Mouse (Mus musculus): ENCODE measurements around the gene Map4k2. TPM values are rescaled to one million over a fixed set of nuclear protein-coding genes. Genes with fewer than 3 reads are reported as not detected.

Gene Map4k2
- polyA plus RNA-seq, 2 experiments from 2014 or later = 82.0 to 116 TPM

GRCm38 (mm10) chr19:6347615-6348014 lies 6.7 kb downstream of the Map4k2 start:
- ATAC-seq = no peak

DNA sequence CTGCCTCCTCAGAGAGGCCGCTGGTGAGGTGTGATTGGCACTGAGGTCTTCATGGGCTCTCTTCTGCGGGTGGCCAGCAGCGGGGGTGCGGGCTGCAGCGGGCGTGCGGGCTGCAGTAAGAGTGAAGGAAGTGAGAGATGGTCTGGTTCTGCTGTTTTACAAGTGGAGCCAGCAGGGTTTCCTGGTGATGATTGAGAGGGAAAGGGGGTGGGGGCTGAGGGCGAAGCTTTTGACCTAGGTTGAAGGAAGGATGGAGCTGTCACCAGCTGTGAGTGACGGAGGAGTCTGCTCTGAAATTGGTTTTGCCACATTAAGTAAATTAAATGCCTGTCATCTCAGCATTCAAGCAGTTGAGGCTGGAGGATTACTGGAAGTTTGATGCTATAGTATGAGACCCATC lies 7.8 kb downstream of the Map4k2 start:
- ATAC-seq = no peak

GRCm38 (mm10) chr19:6349215-6349983 lies 8.5 kb downstream of the Map4k2 start:
- ATAC-seq = no peak

DNA sequence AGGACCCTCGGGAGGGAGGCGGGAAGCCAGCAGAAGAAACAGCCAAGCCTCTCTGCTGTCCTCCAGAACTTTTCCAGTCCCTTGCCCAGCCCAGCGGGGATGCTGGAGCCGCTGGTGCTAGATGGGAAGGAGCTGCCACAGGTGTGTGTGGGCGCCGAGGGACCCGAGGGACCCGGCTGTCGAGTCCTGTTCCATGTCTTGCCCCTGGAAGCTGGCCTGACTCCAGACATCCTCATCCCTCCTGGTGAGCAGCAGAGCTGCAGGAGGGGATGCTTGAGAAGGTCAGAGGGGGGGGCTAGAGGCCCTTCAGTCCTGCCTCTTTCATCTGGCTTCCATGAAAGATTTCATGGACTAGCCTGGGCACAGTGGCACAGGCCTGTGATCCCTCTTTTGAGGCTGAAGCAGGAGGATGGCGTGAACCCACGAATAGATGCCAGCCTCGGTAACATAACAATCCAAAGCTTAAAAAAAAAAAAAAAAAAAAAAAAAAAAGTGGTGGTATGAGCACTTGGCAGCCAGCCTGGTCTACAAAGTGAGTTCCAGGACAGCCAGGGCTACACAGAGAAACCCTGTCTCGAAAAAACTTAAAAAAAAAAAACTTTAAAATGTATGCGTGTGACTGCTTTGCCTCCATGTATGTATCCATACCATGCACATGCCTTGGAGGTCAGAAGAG lies 10.6 kb downstream of the Map4k2 start:
- ATAC-seq = no peak

- ATAC-seq = no peak
Measured at GRCm38 (mm10) chr19:6352107-6352505, 11.2 kb downstream of the Map4k2 start.

DNA sequence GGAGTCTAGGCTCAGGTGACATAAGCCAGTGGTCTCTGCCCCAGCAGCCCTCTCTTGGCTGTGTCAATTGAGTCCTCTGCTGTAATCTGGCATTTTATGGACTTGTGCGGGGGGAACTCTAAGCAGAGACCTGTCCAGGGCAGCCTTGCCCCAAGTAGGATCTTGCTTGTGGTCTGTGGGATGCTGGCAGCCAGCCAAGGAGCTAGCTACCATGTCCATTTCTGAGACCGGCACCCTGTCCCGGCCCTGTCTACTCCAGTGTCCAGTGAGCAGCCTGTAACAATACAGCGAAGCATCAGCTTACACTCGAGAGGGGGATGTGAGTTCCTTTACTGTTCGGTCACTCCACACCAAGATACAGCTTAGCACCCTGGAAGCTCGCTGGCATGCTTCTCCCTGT lies 13.1 kb downstream of the Map4k2 start:
- no peak for ATAC-seq

DNA sequence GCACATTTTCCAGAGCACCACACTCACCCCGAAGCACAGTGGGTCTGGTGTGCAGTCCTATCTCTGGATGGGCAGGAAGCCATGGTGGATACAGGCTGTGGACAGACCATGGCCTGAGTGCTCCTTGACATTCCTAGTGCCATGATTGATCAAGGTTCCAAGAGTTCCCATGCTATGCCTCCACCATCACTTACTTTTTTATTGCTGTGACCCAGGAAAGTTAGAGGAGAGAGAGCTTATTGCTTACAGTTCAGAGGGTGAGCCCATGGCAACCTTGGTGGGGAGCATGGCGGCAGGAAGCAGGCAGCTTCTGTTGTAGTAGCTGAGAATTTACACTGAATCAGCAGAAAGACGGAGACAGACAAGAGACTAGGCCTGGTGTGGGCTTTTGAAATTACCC lies 20.4 kb downstream of the Map4k2 start:
- no peak for ATAC-seq

DNA sequence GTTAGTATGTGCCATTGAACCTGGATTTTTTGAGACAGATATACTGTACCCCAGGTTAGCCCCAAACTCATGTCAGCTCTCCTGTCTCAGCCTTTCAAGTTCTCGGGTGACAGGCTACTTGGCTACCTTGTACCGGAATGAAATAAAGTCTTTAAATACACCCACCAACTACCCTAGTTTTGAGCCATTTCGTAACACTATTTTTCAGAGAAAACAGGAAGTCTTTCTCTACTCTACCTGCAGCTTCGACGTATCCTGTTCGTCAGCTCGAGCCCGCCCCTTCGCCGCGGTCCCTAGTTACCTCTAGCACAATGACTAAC lies 22.1 kb downstream of the Map4k2 start:
- peak; percentile 74 for ATAC-seq

GRCm38 (mm10) chr19:6363411-6364240 lies 22.7 kb downstream of the Map4k2 start, which contains the start of gene Sf1:
Sf1 (plus strand) TSS chr19:6363690.
- peak; percentile 85 for ATAC-seq

DNA sequence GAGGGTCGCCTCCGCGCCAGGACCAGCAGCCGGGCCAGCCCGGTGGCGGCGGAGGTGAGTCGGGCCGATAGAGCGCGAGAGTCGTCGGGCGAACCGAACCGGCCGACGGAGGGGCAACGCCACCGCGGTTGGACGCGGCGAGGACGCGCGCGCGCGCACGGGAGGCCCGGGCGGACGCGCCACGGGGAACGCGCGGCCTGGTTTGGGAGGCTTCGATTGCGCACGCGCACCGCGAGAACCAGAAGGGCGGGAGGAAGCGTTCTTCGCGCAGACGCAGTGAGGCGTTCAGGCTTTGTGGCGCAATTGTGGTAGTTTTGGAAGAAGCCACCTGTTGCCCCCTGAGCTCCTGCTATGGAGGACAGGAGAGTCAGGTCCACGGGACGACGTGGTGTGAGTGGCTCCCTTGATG lies 23.4 kb downstream of the Map4k2 start:
- no peak for ATAC-seq

GRCm38 (mm10) chr19:6364842-6365241 lies 23.9 kb downstream of the Map4k2 start:
- ATAC-seq = no peak

DNA sequence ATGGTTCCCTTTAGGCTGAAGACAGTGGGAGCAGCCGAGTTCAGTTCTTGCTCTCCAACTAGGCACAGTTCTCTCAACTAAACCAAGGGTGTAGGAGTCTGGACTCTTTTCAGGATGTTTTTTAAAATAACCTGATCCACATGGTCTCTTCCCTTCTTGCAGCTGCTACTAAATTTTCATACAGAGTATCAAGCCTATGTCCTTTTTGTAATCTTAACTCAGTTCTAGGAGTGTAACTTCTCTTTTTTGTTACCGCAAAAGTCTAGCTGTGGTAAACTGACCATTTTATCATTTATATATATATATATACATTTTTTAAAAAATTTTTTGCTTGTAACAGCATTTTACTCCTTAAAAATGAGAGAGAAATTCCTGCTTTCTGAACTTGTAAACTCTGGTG lies 29.2 kb downstream of the Map4k2 start:
- ATAC-seq = no peak

DNA sequence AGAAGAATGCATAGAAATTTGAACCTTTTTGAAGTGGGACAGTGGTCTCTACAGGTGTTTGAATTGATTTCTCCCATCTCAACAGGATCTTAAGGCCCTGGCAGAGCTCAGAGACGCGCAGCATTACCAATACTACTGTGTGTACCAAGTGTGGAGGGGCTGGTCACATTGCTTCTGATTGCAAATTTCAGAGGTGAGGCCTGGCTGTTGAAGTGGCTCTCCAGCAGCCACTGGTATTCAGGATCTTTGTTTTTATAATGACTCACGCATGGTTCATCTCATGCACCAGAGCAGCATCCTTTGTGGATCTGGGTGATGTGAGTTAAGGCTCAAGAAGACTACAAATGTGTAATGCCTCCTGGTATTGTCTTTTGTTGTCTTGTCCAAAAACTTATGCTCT lies 31.5 kb downstream of the Map4k2 start:
- ATAC-seq = no peak

DNA sequence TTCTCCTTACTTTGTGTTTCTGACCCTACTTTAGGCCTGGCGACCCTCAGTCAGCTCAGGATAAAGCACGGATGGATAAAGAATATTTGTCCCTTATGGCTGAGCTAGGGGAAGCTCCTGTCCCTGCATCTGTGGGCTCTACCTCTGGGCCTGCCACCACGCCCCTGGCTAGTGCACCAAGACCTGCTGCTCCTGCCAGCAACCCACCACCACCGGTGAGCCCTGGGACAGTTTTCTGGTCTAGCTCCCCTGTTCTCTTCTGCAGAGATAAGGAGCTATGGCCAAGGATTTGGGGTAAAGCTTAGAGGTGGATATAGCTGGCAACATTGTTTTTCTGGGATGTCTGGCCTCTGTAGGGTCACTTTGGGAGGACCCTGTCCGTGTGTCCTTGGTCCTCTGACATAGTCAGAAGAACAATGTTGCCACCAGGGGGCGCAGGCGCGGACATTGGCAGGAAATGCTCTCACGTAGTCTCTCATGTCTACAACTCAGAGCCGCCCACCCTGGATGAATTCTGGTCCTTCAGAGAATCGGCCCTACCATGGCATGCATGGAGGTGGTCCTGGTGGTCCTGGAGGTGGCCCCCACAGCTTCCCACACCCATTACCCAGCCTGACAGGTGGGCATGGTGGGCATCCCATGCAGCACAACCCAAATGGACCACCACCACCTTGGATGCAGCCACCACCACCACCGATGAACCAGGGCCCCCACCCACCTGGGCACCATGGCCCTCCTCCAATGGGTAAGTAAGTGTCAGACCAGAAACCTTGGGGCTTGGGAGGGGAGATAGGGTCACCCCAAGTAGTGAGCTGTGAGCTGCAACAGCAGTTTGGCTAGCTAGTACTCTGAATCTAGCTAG lies 32.8 kb downstream of the Map4k2 start:
- ATAC-seq = peak; percentile 28

DNA sequence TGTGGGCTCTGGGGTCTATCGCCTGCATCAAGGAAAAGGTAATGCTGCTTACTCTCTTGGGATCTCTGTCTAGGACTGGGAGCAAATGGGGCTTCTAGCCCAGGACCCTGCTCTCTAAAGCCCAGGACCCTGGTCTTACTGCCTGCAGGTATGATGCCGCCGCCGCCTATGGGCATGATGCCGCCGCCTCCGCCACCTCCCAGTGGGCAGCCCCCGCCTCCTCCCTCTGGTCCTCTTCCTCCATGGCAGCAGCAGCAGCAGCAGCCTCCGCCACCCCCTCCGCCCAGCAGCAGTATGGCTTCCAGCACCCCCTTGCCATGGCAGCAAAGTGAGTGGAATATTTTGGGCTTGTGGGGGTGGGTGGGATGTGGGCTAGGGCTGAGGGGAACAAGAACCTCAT lies 33.6 kb downstream of the Map4k2 start:
- ATAC-seq = no peak

GRCm38 (mm10) chr19:6375423-6376254 lies 34.7 kb downstream of the Map4k2 start:
- no peak for ATAC-seq

DNA sequence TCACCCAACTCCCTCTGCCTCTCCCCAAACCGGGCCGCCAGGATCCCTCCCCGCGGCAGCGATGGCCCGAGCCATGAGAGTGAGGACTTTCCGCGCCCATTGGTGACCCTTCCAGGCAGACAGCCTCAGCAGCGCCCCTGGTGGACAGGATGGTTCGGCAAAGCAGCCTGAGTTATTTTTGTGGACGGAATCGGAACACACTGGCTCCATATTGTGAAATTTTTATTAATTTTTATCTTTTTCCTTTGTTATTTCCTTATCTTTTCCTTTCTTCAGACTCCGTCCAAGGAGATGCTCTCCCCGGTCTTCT lies 35.3 kb downstream of the Map4k2 start:
- ATAC-seq = no peak

GRCm38 (mm10) chr19:6376643-6377042 lies 35.7 kb downstream of the Map4k2 start:
- no peak for ATAC-seq

- no peak for ATAC-seq
Measured at GRCm38 (mm10) chr19:6377327-6378040, 36.5 kb downstream of the Map4k2 start.

DNA sequence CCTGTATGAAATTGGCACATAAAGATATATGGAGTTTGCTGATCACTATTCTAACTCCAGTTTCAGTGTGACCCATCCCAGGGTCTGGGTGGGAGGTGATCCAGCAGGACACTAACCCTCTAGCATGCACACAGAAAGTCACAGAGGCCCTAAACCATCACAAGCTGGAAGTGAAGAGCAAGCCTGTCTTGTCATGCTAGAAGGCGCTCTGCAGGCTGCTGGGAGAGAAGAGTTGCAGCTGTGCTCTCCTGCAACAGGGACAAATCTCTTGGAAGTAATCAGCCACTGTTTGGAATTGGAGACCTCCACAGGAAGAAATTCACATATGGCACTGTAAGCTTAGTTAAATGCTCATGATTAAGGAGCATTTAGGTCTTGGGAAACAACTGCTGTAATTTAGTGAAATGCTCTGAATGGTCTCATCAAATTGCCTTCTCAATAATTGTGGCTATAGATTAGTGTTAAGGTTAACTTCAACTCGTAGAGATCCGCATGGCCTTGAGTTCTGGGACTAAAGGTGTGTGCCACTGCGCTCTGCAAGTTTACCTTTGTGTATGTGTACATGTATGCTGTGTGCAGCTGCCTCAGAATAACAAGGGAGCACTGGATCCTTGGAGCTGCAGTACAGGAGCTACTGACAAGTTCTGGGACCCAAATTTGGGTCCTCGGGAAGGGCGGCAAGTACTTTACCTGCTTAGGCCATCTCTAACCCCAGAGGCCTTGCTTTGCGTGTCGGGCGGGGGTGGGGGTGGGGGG lies 39.7 kb downstream of the Map4k2 start:
- ATAC-seq = no peak

Data from activated CD4-positive, CD25-positive, alpha-beta regulatory T cell, adult 4 months (primary cell).